Mouse (Mus musculus) hindbrain, embryonic 13.5 days (tissue): ENCODE results near the gene Olfr703. TPM values are rescaled to one million over a fixed set of nuclear protein-coding genes. Genes with fewer than 3 reads are reported as not detected.

Experiments
- ATAC-seq: fragments of 200-750 bp; cut with Nextera tagmentation; 2 replicates; pipeline ENCODE4 v1.8.0; 2017; ENCODE audit warnings: moderate TSS enrichment; ENCODE audit not compliant: low FRiP score
- H3K27ac ChIP-seq: fragments of 300-500 bp; sonication (generic); 2 replicates; pipeline ENCODE4 v1.5.1; 2015; ENCODE audit warnings: inconsistent platforms, mild to moderate bottlenecking, moderate library complexity
- H3K27me3 ChIP-seq: fragments of 300-500 bp; sonication (generic); 2 replicates; pipeline ENCODE4 v1.6.1; 2015; ENCODE audit warnings: mild to moderate bottlenecking, inconsistent platforms
- H3K36me3 ChIP-seq: fragments of 300-500 bp; sonication (generic); 2 replicates; pipeline ENCODE4 v1.6.1; 2015; ENCODE audit warnings: mild to moderate bottlenecking, inconsistent platforms
- H3K4me1 ChIP-seq: fragments of 300-500 bp; sonication (generic); replicated peaks from 2 replicates; pipeline ENCODE4 v1.6.1; 2015; ENCODE audit warnings: inconsistent platforms
- H3K4me2 ChIP-seq: fragments of 300-500 bp; sonication (generic); 2 replicates; pipeline ENCODE4 v1.6.1; 2015; ENCODE audit warnings: inconsistent platforms, mild to moderate bottlenecking, moderate library complexity
- H3K4me3 ChIP-seq: fragments of 300-500 bp; sonication (generic); 2 replicates; pipeline ENCODE4 v1.5.1; 2015; ENCODE audit warnings: mild to moderate bottlenecking, inconsistent platforms
- H3K9ac ChIP-seq: fragments of 300-500 bp; sonication (generic); 2 replicates; pipeline ENCODE4 v1.6.1; 2015; ENCODE audit warnings: mild to moderate bottlenecking, inconsistent platforms
- H3K9me3 ChIP-seq: fragments of 300-500 bp; sonication (generic); 2 replicates; pipeline ENCODE4 v1.6.1; 2016; ENCODE audit warnings: inconsistent platforms
- WGBS: fragments of 180-500 bp; shearing (Covaris S2); methylation state at CpG from one replicate; pipeline ENCODE4 v1.1.7; 2015; 5-methylcytosine and 5-hydroxymethylcytosine counted together
- polyA plus RNA-seq: library from polyadenylated mRNA; unstranded; fragments of >200 nt; fragmentation: Nextera tagmentation; extraction: Ambion mirVana; gene quantifications from 2 replicates; pipeline ENCODE4 v1.2.1, GENCODE M21; 2015

Olfr703 gene
- polyA plus RNA-seq = not detected in 2 replicates

- H3K4me3 ChIP-seq = no peak within 1 kb of the TSS
- H3K36me3 ChIP-seq = no peaks in the 10 kb centered on the region
- no peaks in the 10 kb centered on the region for H3K4me1 ChIP-seq
- WGBS = 70% methylated on average over 2 of the region's 2 CpGs
- no peak within 1 kb of the TSS for H3K4me2 ChIP-seq
- no peak for ATAC-seq
- H3K9me3 ChIP-seq = no peaks in the 10 kb centered on the region
- no peak within 1 kb of the TSS for H3K9ac ChIP-seq
- no peak within 1 kb of the TSS for H3K27ac ChIP-seq
- H3K27me3 ChIP-seq = no peaks in the 10 kb centered on the region
Measured at GRCm38 (mm10) chr7:106843060-106843459, at the start of gene Olfr703. Gene Olfr703, plus strand, starts transcription at chr7:106843360.

GRCm38 (mm10) chr7:106808734-106809133 is 34.4 kb upstream of the Olfr703 start, which contains the start of gene Olfr700:
Gene Olfr700, minus strand, starts transcription at chr7:106808834.
- WGBS = 90% methylated on average over 1 of the region's 1 CpGs
- H3K27me3 ChIP-seq = no peaks in the 10 kb centered on the region
- H3K4me1 ChIP-seq = no peaks in the 10 kb centered on the region
- ATAC-seq = no peak
- H3K4me3 ChIP-seq = no peak within 1 kb of the TSS
- H3K9me3 ChIP-seq = no peaks in the 10 kb centered on the region
- H3K9ac ChIP-seq = no peak within 1 kb of the TSS
- no peak within 1 kb of the TSS for H3K4me2 ChIP-seq
- no peaks in the 10 kb centered on the region for H3K36me3 ChIP-seq
- H3K27ac ChIP-seq = no peak within 1 kb of the TSS

- Histone ChIP-seq H3K9me3 (no peaks in the 10 kb centered on the region), H3K4me2 (no peak within 1 kb of the TSS), H3K27me3 (no peaks in the 10 kb centered on the region), H3K9ac (no peak within 1 kb of the TSS), H3K27ac (no peak within 1 kb of the TSS), H3K4me3 (no peak within 1 kb of the TSS), H3K36me3 (no peaks in the 10 kb centered on the region), H3K4me1 (no peaks in the 10 kb centered on the region)
- WGBS = 77% methylated on average over 2 of the region's 2 CpGs
- ATAC-seq = no peak
Measured at GRCm38 (mm10) chr7:106813829-106814228, 29.3 kb upstream of the Olfr703 start, which contains the start of gene Olfr701. Gene Olfr701, plus strand, starts transcription at chr7:106814129.

GRCm38 (mm10) chr7:106815775-106816174 is 27.4 kb upstream of the Olfr703 start:
- H3K36me3 ChIP-seq = no peaks in the 10 kb centered on the region
- H3K27ac ChIP-seq = no peak overlapping the region
- no peak overlapping the region for H3K9ac ChIP-seq
- H3K4me1 ChIP-seq = no peaks in the 10 kb centered on the region
- H3K4me3 ChIP-seq = no peak overlapping the region
- WGBS = 67% methylated on average over 2 of the region's 2 CpGs
- no peaks in the 10 kb centered on the region for H3K9me3 ChIP-seq
- H3K4me2 ChIP-seq = no peak overlapping the region
- no peaks in the 10 kb centered on the region for H3K27me3 ChIP-seq
- ATAC-seq = no peak

- no peak for ATAC-seq
- no peaks in the 10 kb centered on the region for H3K4me1 ChIP-seq
- H3K36me3 ChIP-seq = no peaks in the 10 kb centered on the region
- H3K27me3 ChIP-seq = no peaks in the 10 kb centered on the region
- H3K9me3 ChIP-seq = no peaks in the 10 kb centered on the region
- no peak overlapping the region for H3K4me3 ChIP-seq
- H3K27ac ChIP-seq = no peak overlapping the region
- no peak overlapping the region for H3K4me2 ChIP-seq
- no peak overlapping the region for H3K9ac ChIP-seq
Measured at GRCm38 (mm10) chr7:106818414-106818813, 24.7 kb upstream of the Olfr703 start.

- ATAC-seq = no peak
- H3K4me2 ChIP-seq = no peak within 1 kb of the TSS
Measured at GRCm38 (mm10) chr7:106833793-106834192, 9.4 kb upstream of the Olfr703 start, which contains the start of gene Olfr702. Gene Olfr702, minus strand, starts transcription at chr7:106833893.

GRCm38 (mm10) chr7:106862885-106863284 is 19.7 kb downstream of the Olfr703 start, which contains the start of gene Olfr704:
Gene Olfr704, plus strand, starts transcription at chr7:106863185.
- H3K27ac ChIP-seq = no peak within 1 kb of the TSS
- no peaks in the 10 kb centered on the region for H3K36me3 ChIP-seq
- no peaks in the 10 kb centered on the region for H3K27me3 ChIP-seq
- H3K4me3 ChIP-seq = no peak within 1 kb of the TSS
- no peak within 1 kb of the TSS for H3K9ac ChIP-seq
- no peaks in the 10 kb centered on the region for H3K4me1 ChIP-seq
- no peak for ATAC-seq
- no peak within 1 kb of the TSS for H3K4me2 ChIP-seq
- H3K9me3 ChIP-seq = no peaks in the 10 kb centered on the region

More at GRCm38 (mm10) chr7:106833793-106834192, 9.4 kb upstream of the Olfr703 start, which contains the start of gene Olfr702:
- H3K9ac ChIP-seq = no peak within 1 kb of the TSS
- no peak within 1 kb of the TSS for H3K4me3 ChIP-seq
- H3K36me3 ChIP-seq = no peaks in the 10 kb centered on the region
- H3K9me3 ChIP-seq = no peaks in the 10 kb centered on the region
- H3K27ac ChIP-seq = no peak within 1 kb of the TSS
- H3K27me3 ChIP-seq = no peaks in the 10 kb centered on the region
- no peaks in the 10 kb centered on the region for H3K4me1 ChIP-seq

- no peaks in the 10 kb centered on the region for H3K27me3 ChIP-seq
- H3K4me2 ChIP-seq = no peak within 1 kb of the TSS
- H3K4me3 ChIP-seq = no peak within 1 kb of the TSS
- H3K4me1 ChIP-seq = no peaks in the 10 kb centered on the region
- H3K36me3 ChIP-seq = no peaks in the 10 kb centered on the region
- H3K27ac ChIP-seq = no peak within 1 kb of the TSS
- no peak for ATAC-seq
- H3K9me3 ChIP-seq = no peaks in the 10 kb centered on the region
- 87% methylated on average over 3 of the region's 3 CpGs for WGBS
- no peak within 1 kb of the TSS for H3K9ac ChIP-seq
Measured at GRCm38 (mm10) chr7:106876791-106877190, 33.6 kb downstream of the Olfr703 start, which contains the start of gene Olfr705. Gene Olfr705, minus strand, starts transcription at chr7:106876891.

- Histone ChIP-seq H3K27me3 (no peaks in the 10 kb centered on the region), H3K9me3 (no peaks in the 10 kb centered on the region), H3K4me1 (no peaks in the 10 kb centered on the region), H3K36me3 (no peaks in the 10 kb centered on the region), H3K4me3 (no peak within 1 kb of the TSS), H3K9ac (no peak within 1 kb of the TSS), H3K27ac (no peak within 1 kb of the TSS), H3K4me2 (no peak within 1 kb of the TSS)
- no peak for ATAC-seq
- 85% methylated on average over 2 of the region's 2 CpGs for WGBS
Measured at GRCm38 (mm10) chr7:106888062-106888461, 44.9 kb downstream of the Olfr703 start, which contains the start of gene Olfr706. Gene Olfr706, minus strand, starts transcription at chr7:106888162.

Other genes starting within 250 kb of the Olfr703 start
- gene Olfr693, start 162.8 kb upstream of the Olfr703 start, polyA plus RNA-seq = not detected in 2 replicates
- not detected in 2 replicates for gene Olfr694, start 151.5 kb upstream of the Olfr703 start, polyA plus RNA-seq
- not detected in 2 replicates for gene Olfr695, start 127.0 kb upstream of the Olfr703 start, polyA plus RNA-seq
- gene Olfr697, start 100.9 kb upstream of the Olfr703 start, polyA plus RNA-seq = not detected in 2 replicates
- gene Olfr698, start 88.0 kb upstream of the Olfr703 start, polyA plus RNA-seq = not detected in 2 replicates
- gene Olfr699, start 50.2 kb upstream of the Olfr703 start, polyA plus RNA-seq = not detected in 2 replicates
- gene Olfr700, start 34.5 kb upstream of the Olfr703 start, polyA plus RNA-seq = not detected in 2 replicates
- gene Olfr701, start 29.2 kb upstream of the Olfr703 start, polyA plus RNA-seq = not detected in 2 replicates
- gene Olfr702, start 9.5 kb upstream of the Olfr703 start, polyA plus RNA-seq = not detected in 2 replicates
- gene Olfr704, start 19.8 kb downstream of the Olfr703 start, polyA plus RNA-seq = not detected in 2 replicates
- gene Olfr705, start 33.5 kb downstream of the Olfr703 start, polyA plus RNA-seq = not detected in 2 replicates
- gene Olfr706, start 44.8 kb downstream of the Olfr703 start, polyA plus RNA-seq = not detected in 2 replicates
- not detected in 2 replicates for gene Olfr707, start 57.9 kb downstream of the Olfr703 start, polyA plus RNA-seq
- not detected in 2 replicates for gene Olfr1532-ps1, start 64.6 kb downstream of the Olfr703 start, polyA plus RNA-seq
- not detected in 2 replicates for gene Olfr709-ps1, start 88.9 kb downstream of the Olfr703 start, polyA plus RNA-seq
- gene Olfr710, start 105.0 kb downstream of the Olfr703 start, polyA plus RNA-seq = not detected in 2 replicates
- gene Olfr6, start 120.6 kb downstream of the Olfr703 start, polyA plus RNA-seq = not detected in 2 replicates
- gene Olfr711, start 132.1 kb downstream of the Olfr703 start, polyA plus RNA-seq = not detected in 2 replicates
- not detected in 2 replicates for gene Olfr2, start 162.7 kb downstream of the Olfr703 start, polyA plus RNA-seq
- gene Olfr713, start 187.8 kb downstream of the Olfr703 start, polyA plus RNA-seq = not detected in 2 replicates
- gene Olfr714, start 227.6 kb downstream of the Olfr703 start, polyA plus RNA-seq = not detected in 2 replicates
- not detected in 2 replicates for gene Olfr17, start 249.9 kb downstream of the Olfr703 start, polyA plus RNA-seq